Mouse (Mus musculus) embryonic fibroblast, embryonic 13.5 days (primary cell): ENCODE results near the gene Klhdc2.

ENCODE experiments used
- CTCF ChIP-seq: IDR thresholded peaks from 2 replicates; pipeline ENCODE4 v1.5.1; 2011; ENCODE audit warnings: mild to moderate bottlenecking, control low read depth, low read length, moderate library complexity, borderline replicate concordance; ENCODE audit not compliant: insufficient read depth
- POLR2A ChIP-seq: IDR thresholded peaks from 2 replicates; pipeline ENCODE4 v1.6.1; 2011; ENCODE audit warnings: low read depth, mild to moderate bottlenecking, control low read depth, low read length, moderate library complexity

GRCm38 (mm10) chr12:69298281-69298680 lies 1.8 kb downstream of the Klhdc2 start:
- TF ChIP-seq CTCF, result no peak
- no peak for TF ChIP-seq POLR2A
